Mouse (Mus musculus): ENCODE measurements around the gene Lrp2. TPM values are rescaled to one million over a fixed set of nuclear protein-coding genes. Genes with fewer than 3 reads are reported as not detected.

Gene Lrp2
- total and polyA plus RNA-seq, 3 experiments: 0.01 TPM; not detected in 2

GRCm38 (mm10) chr2:69424829-69425228, 161.0 kb downstream of the Lrp2 start:
- no peaks in the 10 kb centered on the region for H3K27me3 ChIP-seq (ENCODE audit: control insufficient read depth in 1 of 2, insufficient read depth in 2 of 2, low read length in 2 of 2)
- TF ChIP-seq MAZ (IDR thresholded peaks at IDR 0.05; ENCODE audit: low read depth, low read length) (no peak), MAX (IDR thresholded peaks at IDR 0.05; ENCODE audit: low read length) (no peak), MYB (IDR thresholded peaks at IDR 0.05; ENCODE audit: low read depth, low read length) (no peak), GABPA (IDR thresholded peaks at IDR 0.05; ENCODE audit: low read depth, low read length) (no peak), NELFE (IDR thresholded peaks at IDR 0.05; ENCODE audit: low read depth, low read length) (no peak), ETS1 (IDR thresholded peaks at IDR 0.05; ENCODE audit: low read depth, low read length) (no peak), MEF2A (IDR thresholded peaks at IDR 0.05; ENCODE audit: extremely low read depth, insufficient replicate concordance, low read depth, low read length, poor library complexity, severe bottlenecking) (no peak)
- H3K9me3 ChIP-seq (replicated peaks; ENCODE audit: insufficient read depth, low read length): no peaks in the 10 kb centered on the region
- H3K4me1 ChIP-seq (ENCODE audit: control insufficient read depth in 1 of 2, insufficient read depth in 2 of 2, low read length in 2 of 2): no peaks in the 10 kb centered on the region
- H3K36me3 ChIP-seq (ENCODE audit: control insufficient read depth in 1 of 2, insufficient read depth in 2 of 2, low read length in 2 of 2): no peaks in the 10 kb centered on the region
- H3K79me2 ChIP-seq (ENCODE audit: control insufficient read depth, insufficient read depth, low read length, poor library complexity): no peaks in the 10 kb centered on the region
- H3K9ac ChIP-seq (ENCODE audit: control insufficient read depth, low read depth, low read length, poor library complexity, severe bottlenecking): no peak overlapping the region
- H3K4me3 ChIP-seq (ENCODE audit: control insufficient read depth in 1 of 2, insufficient read depth in 1 of 2, low read depth in 2 of 2, low read length in 2 of 2): no peak overlapping the region
- no peak overlapping the region for H3K27ac ChIP-seq (ENCODE audit: control insufficient read depth, low read depth, low read length)
- DNase-seq (ENCODE audit: low read depth, low spot score): no peak

DNA sequence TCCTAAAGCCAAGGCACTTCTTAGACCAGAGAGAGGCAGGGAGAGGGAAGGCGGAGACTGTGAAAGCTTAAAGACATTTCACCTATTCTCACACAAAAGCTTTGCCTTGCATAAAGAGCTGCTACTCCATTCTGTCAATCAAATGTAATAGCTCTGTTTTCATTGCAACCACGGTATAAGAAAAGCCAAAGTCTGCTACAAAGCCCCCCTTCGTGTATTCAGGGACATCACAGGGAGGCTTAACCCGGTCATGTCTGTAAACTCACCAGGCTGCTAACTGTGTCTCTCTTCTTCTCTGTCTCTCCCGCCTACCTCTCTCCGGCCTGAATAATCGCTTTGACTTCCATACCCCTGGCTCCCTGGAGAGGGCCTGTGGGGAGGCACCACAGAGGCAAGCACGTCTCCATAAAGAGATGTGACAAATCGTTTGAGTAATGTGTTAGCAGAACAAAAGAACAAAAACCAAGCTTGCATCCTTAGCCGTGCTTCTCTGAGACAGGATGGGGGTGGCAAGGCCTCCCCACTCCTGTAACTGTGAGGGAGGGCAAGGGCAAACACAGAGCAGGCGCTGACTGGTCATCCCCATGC, 167.5 kb downstream of the Lrp2 start:
- no peak for DNase-seq (ENCODE audit: low read depth, low spot score)
- no peaks in the 10 kb centered on the region for H3K27me3 ChIP-seq (ENCODE audit: control insufficient read depth in 1 of 2, insufficient read depth in 2 of 2, low read length in 2 of 2)
- no peak overlapping the region for H3K27ac ChIP-seq (ENCODE audit: control insufficient read depth, low read depth, low read length)
- no peak overlapping the region for H3K9ac ChIP-seq (ENCODE audit: control insufficient read depth, low read depth, low read length, poor library complexity, severe bottlenecking)
- no peak for TF ChIP-seq ELF1 (IDR thresholded peaks at IDR 0.05; ENCODE audit: low read depth, low read length)
- TF ChIP-seq GATA1 (IDR thresholded peaks at IDR 0.05; ENCODE audit: low read depth, low read length): no peak
- no peak for TF ChIP-seq TCF12 (IDR thresholded peaks at IDR 0.05; ENCODE audit: low read depth, low read length)
- no peak for TF ChIP-seq TBP (IDR thresholded peaks at IDR 0.05; ENCODE audit: low read depth, low read length)
- no peak for TF ChIP-seq CTCF (IDR thresholded peaks at IDR 0.05 in 2 of 3, conservative IDR thresholded peaks at IDR 0.05 in 1 of 3; ENCODE audit: control insufficient read depth in 1 of 3, insufficient read depth in 1 of 3, low read depth in 2 of 3, low read length in 3 of 3, poor library complexity in 1 of 3, severe bottlenecking in 1 of 3)
- TF ChIP-seq GABPA (IDR thresholded peaks at IDR 0.05; ENCODE audit: low read depth, low read length): no peak
- no peak for TF ChIP-seq MXI1 (IDR thresholded peaks at IDR 0.05; ENCODE audit: low read depth, low read length)
- H3K36me3 ChIP-seq (ENCODE audit: control insufficient read depth in 1 of 2, insufficient read depth in 2 of 2, low read length in 2 of 2): no peaks in the 10 kb centered on the region
- H3K79me2 ChIP-seq (ENCODE audit: control insufficient read depth, insufficient read depth, low read length, poor library complexity): no peaks in the 10 kb centered on the region
- H3K4me3 ChIP-seq (ENCODE audit: control insufficient read depth in 1 of 2, insufficient read depth in 1 of 2, low read depth in 2 of 2, low read length in 2 of 2): no peak overlapping the region
- H3K9me3 ChIP-seq (replicated peaks; ENCODE audit: insufficient read depth, low read length): no peaks in the 10 kb centered on the region
- H3K4me1 ChIP-seq (ENCODE audit: control insufficient read depth in 1 of 2, insufficient read depth in 2 of 2, low read length in 2 of 2): no peaks in the 10 kb centered on the region

GRCm38 (mm10) chr2:69415070-69415469, 170.8 kb downstream of the Lrp2 start:
- no peaks in the 10 kb centered on the region for H3K4me1 ChIP-seq (ENCODE audit: control insufficient read depth in 1 of 2, insufficient read depth in 2 of 2, low read length in 2 of 2)
- no peaks in the 10 kb centered on the region for H3K79me2 ChIP-seq (ENCODE audit: control insufficient read depth, insufficient read depth, low read length, poor library complexity)
- no peak overlapping the region for H3K9ac ChIP-seq (ENCODE audit: control insufficient read depth, low read depth, low read length, poor library complexity, severe bottlenecking)
- DNase-seq (ENCODE audit: low read depth, low spot score): no peak
- TF ChIP-seq MAX (IDR thresholded peaks at IDR 0.05; ENCODE audit: low read length): no peak
- no peak for TF ChIP-seq MAFK (IDR thresholded peaks at IDR 0.05; ENCODE audit: borderline replicate concordance, low read depth, low read length)
- TF ChIP-seq HCFC1 (IDR thresholded peaks at IDR 0.05; ENCODE audit: low read depth, low read length): no peak
- no peak for TF ChIP-seq JUND (IDR thresholded peaks at IDR 0.05; ENCODE audit: low read depth, low read length)
- no peak for TF ChIP-seq MAZ (IDR thresholded peaks at IDR 0.05; ENCODE audit: low read depth, low read length)
- no peak for TF ChIP-seq ZC3H11A (IDR thresholded peaks at IDR 0.05; ENCODE audit: low read depth, low read length)
- no peak for TF ChIP-seq RAD21 (IDR thresholded peaks at IDR 0.05; ENCODE audit: low read depth, low read length)
- TF ChIP-seq MYB (IDR thresholded peaks at IDR 0.05; ENCODE audit: low read depth, low read length): no peak
- TF ChIP-seq KAT2A (conservative IDR thresholded peaks at IDR 0.05; ENCODE audit: low read depth, low read length): no peak
- TF ChIP-seq SMC3 (IDR thresholded peaks at IDR 0.05; ENCODE audit: low read depth, low read length): no peak
- no peak for TF ChIP-seq CHD2 (IDR thresholded peaks at IDR 0.05; ENCODE audit: low read length)
- TF ChIP-seq CTCF (IDR thresholded peaks at IDR 0.05 in 2 of 3, conservative IDR thresholded peaks at IDR 0.05 in 1 of 3; ENCODE audit: control insufficient read depth in 1 of 3, insufficient read depth in 1 of 3, low read depth in 2 of 3, low read length in 3 of 3, poor library complexity in 1 of 3, severe bottlenecking in 1 of 3): no peak
- TF ChIP-seq BHLHE40 (IDR thresholded peaks at IDR 0.05; ENCODE audit: borderline replicate concordance, low read depth, low read length): no peak
- no peak for TF ChIP-seq MYC (IDR thresholded peaks at IDR 0.05; ENCODE audit: low read depth, low read length)
- TF ChIP-seq E2F4 (IDR thresholded peaks at IDR 0.05; ENCODE audit: borderline replicate concordance, low read depth, low read length): no peak
- no peak for TF ChIP-seq GATA1 (IDR thresholded peaks at IDR 0.05; ENCODE audit: low read depth, low read length)
- TF ChIP-seq ELF1 (IDR thresholded peaks at IDR 0.05; ENCODE audit: low read depth, low read length): no peak
- TF ChIP-seq NELFE (IDR thresholded peaks at IDR 0.05; ENCODE audit: low read depth, low read length): no peak
- no peak for TF ChIP-seq EP300 (IDR thresholded peaks at IDR 0.05; ENCODE audit: low read depth in 1 of 2, low read length in 2 of 2)
- H3K4me3 ChIP-seq (ENCODE audit: control insufficient read depth in 1 of 2, insufficient read depth in 1 of 2, low read depth in 2 of 2, low read length in 2 of 2): no peak overlapping the region
- H3K9me3 ChIP-seq (replicated peaks; ENCODE audit: insufficient read depth, low read length): no peaks in the 10 kb centered on the region
- H3K27ac ChIP-seq (ENCODE audit: control insufficient read depth, low read depth, low read length): no peak overlapping the region
- no peaks in the 10 kb centered on the region for H3K27me3 ChIP-seq (ENCODE audit: control insufficient read depth in 1 of 2, insufficient read depth in 2 of 2, low read length in 2 of 2)
- no peaks in the 10 kb centered on the region for H3K36me3 ChIP-seq (ENCODE audit: control insufficient read depth in 1 of 2, insufficient read depth in 2 of 2, low read length in 2 of 2)

Data from MEL (cell line).